Mouse (Mus musculus) cortical plate, adult 2 months (tissue): ENCODE data around the gene Trim58.

Experiments used
- CTCF ChIP-seq: fragments of 200-500 bp; IDR thresholded peaks from 2 replicates; pipeline ENCODE4 v1.5.1; 2011; ENCODE audit warnings: mild to moderate bottlenecking, control low read depth, low read length; ENCODE audit not compliant: insufficient read depth; ENCODE audit errors: extremely low read depth
- POLR2A ChIP-seq: fragments of 200-500 bp; IDR thresholded peaks from 2 replicates; pipeline ENCODE4 v1.6.1; 2011; ENCODE audit warnings: mild to moderate bottlenecking, low read length, control low read depth; ENCODE audit not compliant: insufficient read depth; ENCODE audit errors: extremely low read depth

GRCm38 (mm10) chr11:58640272-58640867 lies at the start of gene Trim58:
- TF ChIP-seq CTCF (no peak), POLR2A (no peak)
